Mouse (Mus musculus): ENCODE data around the gene Rbm47. TPM values are rescaled to one million over a fixed set of nuclear protein-coding genes. Genes with fewer than 3 reads are reported as not detected.

Rbm47 gene
- polyA plus RNA-seq, 1 experiment from 2014 or later, result 2.0 TPM

DNA sequence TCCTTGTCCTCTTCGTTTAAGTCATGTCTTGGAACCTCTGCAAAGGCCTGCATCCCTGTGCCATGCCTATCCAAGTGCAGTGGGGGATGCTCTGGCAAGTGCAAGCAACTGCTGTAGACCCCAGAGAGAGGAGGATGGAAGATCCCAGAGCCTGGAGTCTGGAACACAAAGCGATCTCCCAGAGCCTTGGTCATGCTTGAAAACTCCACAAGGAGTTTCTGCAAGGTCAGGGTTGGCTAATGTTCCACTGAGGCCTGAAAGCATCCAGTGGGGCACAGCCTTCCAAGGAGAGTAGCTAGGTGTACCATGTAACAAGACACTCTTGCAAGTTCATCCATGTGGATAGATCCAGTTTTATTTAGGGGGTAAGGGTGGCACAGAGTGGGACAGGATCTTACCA, 158.5 kb downstream of the Rbm47 start:
- Histone ChIP-seq H3K4me3 (replicated peaks; ENCODE audit: low read length) (no peak overlapping the region), H3K9ac (replicated peaks; ENCODE audit: low read depth, low read length) (no peak overlapping the region), H3K9me3 (ENCODE audit: control insufficient read depth, low read length) (no peaks in the 10 kb centered on the region), H3K27me3 (replicated peaks; ENCODE audit: control insufficient read depth, insufficient read depth, low read length) (no peaks in the 10 kb centered on the region), H3K27ac (ENCODE audit: low read length) (no peak overlapping the region), H3K36me3 (ENCODE audit: control insufficient read depth, insufficient read depth) (no peaks in the 10 kb centered on the region), H3K4me2 (ENCODE audit: low read length) (no peak overlapping the region), H3K4me1 (replicated peaks; ENCODE audit: control insufficient read depth, insufficient read depth, low read length) (no peaks in the 10 kb centered on the region)
- whole genome bisulfite sequencing, result 95% methylated on average over 2 of the region's 2 CpGs
- ATAC-seq, result no peak

DNA sequence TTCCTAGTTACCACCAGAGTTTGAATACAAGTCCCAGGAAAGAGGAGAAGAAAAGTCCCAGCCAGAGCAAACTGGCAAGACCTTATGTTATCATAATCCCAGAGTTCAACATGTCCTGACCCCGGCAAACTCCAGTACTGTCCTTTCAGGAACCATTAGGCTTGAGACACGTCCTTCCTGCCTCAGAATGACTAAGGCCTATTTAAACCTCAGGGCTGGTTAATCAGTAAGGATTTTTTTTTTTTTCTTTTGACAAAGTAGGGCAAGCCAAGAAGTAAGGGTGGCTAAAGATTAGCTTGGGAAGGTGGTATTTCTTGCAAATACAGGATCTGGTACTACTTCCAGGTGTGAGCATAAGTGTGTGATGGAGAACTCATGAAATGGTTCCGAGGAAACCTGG, 158.9 kb downstream of the Rbm47 start:
- Histone ChIP-seq H3K4me2 (ENCODE audit: low read length) (no peak overlapping the region), H3K27ac (ENCODE audit: low read length) (no peak overlapping the region), H3K36me3 (ENCODE audit: control insufficient read depth, insufficient read depth) (no peaks in the 10 kb centered on the region), H3K4me3 (replicated peaks; ENCODE audit: low read length) (no peak overlapping the region), H3K4me1 (replicated peaks; ENCODE audit: control insufficient read depth, insufficient read depth, low read length) (no peaks in the 10 kb centered on the region), H3K9ac (replicated peaks; ENCODE audit: low read depth, low read length) (no peak overlapping the region), H3K9me3 (ENCODE audit: control insufficient read depth, low read length) (no peaks in the 10 kb centered on the region), H3K27me3 (replicated peaks; ENCODE audit: control insufficient read depth, insufficient read depth, low read length) (no peaks in the 10 kb centered on the region)
- no peak for ATAC-seq
- 75% methylated on average over 3 of the region's 3 CpGs for WGBS

DNA sequence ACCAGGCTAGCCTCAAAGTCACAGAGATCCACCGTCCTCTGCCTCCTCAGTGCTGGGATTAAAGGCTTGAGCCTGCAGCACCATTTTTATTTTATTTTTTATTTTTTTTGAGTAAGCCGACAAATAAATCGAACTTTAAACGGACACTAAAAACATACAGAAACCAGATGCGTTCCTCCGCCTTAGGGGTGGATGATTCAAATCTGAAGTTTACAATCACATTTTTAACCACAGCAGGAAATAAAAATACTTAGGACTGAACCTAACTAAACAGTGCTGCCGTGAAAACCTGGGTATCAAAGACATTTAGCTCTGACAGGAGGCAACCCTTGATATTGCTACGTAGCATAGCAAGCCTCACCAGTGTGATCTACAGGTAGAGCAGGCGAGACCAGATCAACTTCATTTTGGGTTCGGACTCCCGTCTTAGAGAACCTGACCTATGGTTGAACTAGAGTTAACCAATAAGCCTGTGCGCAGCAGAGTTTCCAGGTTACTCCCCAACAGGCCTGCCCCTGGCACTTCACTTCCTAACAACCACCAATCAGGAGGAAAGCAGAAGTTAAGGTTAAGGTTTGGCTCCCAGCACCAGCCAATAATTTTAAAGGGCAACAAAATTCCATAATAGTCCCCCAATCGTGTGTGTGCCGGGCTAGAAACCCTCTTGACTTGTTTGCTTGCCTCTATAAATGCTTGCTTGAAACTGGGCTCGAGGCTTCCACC, 164.5 kb downstream of the Rbm47 start:
- H3K27ac ChIP-seq (ENCODE audit: low read length), result no peak overlapping the region
- no peak overlapping the region for H3K9ac ChIP-seq (replicated peaks; ENCODE audit: low read depth, low read length)
- 89% methylated on average over 15 of the region's 15 CpGs for WGBS
- H3K36me3 ChIP-seq (ENCODE audit: control insufficient read depth, insufficient read depth), result no peaks in the 10 kb centered on the region
- no peak overlapping the region for H3K4me3 ChIP-seq (replicated peaks; ENCODE audit: low read length)
- no peak overlapping the region for H3K4me2 ChIP-seq (ENCODE audit: low read length)
- no peaks in the 10 kb centered on the region for H3K27me3 ChIP-seq (replicated peaks; ENCODE audit: control insufficient read depth, insufficient read depth, low read length)
- H3K4me1 ChIP-seq (replicated peaks; ENCODE audit: control insufficient read depth, insufficient read depth, low read length), result no peaks in the 10 kb centered on the region
- no peaks in the 10 kb centered on the region for H3K9me3 ChIP-seq (ENCODE audit: control insufficient read depth, low read length)
- ATAC-seq, result no peak

DNA sequence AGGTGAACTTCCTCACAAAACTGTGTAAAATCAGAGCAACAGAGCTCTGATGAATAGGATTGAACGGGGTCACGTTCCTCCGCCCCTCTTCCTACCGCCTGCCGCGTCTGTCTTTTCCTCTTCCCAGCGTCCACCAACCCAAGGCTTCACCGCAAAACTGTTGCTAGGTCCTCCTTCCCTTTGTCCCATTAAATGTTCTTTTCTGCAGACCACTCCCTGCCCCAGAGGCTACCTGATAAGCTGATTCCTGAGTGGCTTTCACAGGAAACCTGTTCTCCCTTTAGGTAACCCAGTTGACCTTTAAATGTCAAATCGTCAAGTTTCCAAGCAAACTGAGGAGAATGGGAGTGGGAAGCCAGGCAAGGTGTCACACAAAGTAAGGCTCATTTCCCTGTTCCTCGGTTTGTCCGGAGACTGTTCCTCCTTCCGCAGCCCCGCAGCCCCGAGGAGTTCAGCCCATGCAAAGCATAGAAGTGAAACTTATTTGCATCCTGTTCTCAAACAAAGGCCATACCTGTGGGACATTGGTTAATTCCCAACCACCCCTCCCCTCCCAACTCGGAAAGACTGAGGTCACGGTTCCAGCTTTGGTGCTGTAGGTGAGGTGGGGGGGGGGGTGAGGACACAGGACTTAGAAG, 167.8 kb downstream of the Rbm47 start:
- H3K36me3 ChIP-seq (ENCODE audit: control insufficient read depth, insufficient read depth), result no peaks in the 10 kb centered on the region
- H3K27ac ChIP-seq (ENCODE audit: low read length), result no peak overlapping the region
- H3K9ac ChIP-seq (replicated peaks; ENCODE audit: low read depth, low read length), result no peak overlapping the region
- no peak for ATAC-seq
- 38% methylated on average over 16 of the region's 16 CpGs for WGBS
- H3K27me3 ChIP-seq (replicated peaks; ENCODE audit: control insufficient read depth, insufficient read depth, low read length), result no peaks in the 10 kb centered on the region
- H3K9me3 ChIP-seq (ENCODE audit: control insufficient read depth, low read length), result no peaks in the 10 kb centered on the region
- H3K4me2 ChIP-seq (ENCODE audit: low read length), result no peak overlapping the region
- no peaks in the 10 kb centered on the region for H3K4me1 ChIP-seq (replicated peaks; ENCODE audit: control insufficient read depth, insufficient read depth, low read length)
- H3K4me3 ChIP-seq (replicated peaks; ENCODE audit: low read length), result no peak overlapping the region

DNA sequence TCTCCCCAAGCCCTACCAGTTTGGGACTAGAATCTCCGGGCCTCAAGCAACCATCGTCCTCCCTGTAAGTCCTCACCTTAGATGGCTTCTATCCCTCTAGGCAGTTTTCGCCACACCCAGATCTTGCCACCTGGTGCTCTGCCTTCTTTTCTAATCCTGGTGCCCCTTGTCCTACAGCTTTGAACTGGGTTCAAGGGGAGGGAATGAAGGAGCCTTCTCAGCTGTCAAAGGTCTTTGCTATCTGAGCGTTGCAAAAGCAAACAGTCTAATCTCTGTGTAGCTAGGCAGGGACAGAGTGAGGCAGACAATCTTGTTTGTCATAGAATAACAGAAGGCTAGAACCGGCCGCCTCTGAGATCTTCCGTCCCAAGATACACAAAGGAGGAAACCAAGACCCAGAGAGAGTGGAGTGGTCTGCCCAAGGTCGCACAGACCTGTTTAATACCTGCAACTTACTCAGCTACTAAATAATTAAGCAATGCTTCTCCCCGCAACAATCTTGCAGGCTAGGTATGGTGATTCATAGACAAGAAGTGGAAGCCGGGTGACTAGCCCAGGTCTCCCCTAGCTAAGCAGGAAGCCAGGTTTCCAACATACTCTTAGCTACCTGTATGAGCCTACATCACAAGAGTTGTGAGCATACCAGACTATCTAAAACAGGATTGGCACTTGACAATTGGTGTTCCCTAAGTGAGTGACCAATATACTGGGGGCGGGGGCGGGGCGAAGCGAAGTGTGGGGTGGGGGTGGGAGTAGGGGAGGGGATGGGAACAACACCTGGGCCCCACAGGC, 168.6 kb downstream of the Rbm47 start, which contains the start of gene 9130230L23Rik:
Gene 9130230L23Rik (minus strand): TSS at position 152 of the 792 bp plus-strand sequence.
- no peak for ATAC-seq
- no peak within 1 kb of the TSS for H3K27ac ChIP-seq (ENCODE audit: low read length)
- no peaks in the 10 kb centered on the region for H3K4me1 ChIP-seq (replicated peaks; ENCODE audit: control insufficient read depth, insufficient read depth, low read length)
- WGBS, result 78% methylated on average over 14 of the region's 14 CpGs
- H3K4me3 ChIP-seq (replicated peaks; ENCODE audit: low read length), result no peak within 1 kb of the TSS
- H3K27me3 ChIP-seq (replicated peaks; ENCODE audit: control insufficient read depth, insufficient read depth, low read length), result no peaks in the 10 kb centered on the region
- H3K4me2 ChIP-seq (ENCODE audit: low read length), result no peak within 1 kb of the TSS
- no peaks in the 10 kb centered on the region for H3K9me3 ChIP-seq (ENCODE audit: control insufficient read depth, low read length)
- no peak within 1 kb of the TSS for H3K9ac ChIP-seq (replicated peaks; ENCODE audit: low read depth, low read length)
- no peaks in the 10 kb centered on the region for H3K36me3 ChIP-seq (ENCODE audit: control insufficient read depth, insufficient read depth)

- no peak for ATAC-seq
- H3K4me2 ChIP-seq (ENCODE audit: low read length), result no peak overlapping the region
- 81% methylated on average over 5 of the region's 5 CpGs for WGBS
- H3K4me1 ChIP-seq (replicated peaks; ENCODE audit: control insufficient read depth, insufficient read depth, low read length), result no peaks in the 10 kb centered on the region
- no peaks in the 10 kb centered on the region for H3K27me3 ChIP-seq (replicated peaks; ENCODE audit: control insufficient read depth, insufficient read depth, low read length)
- H3K4me3 ChIP-seq (replicated peaks; ENCODE audit: low read length), result no peak overlapping the region
- H3K27ac ChIP-seq (ENCODE audit: low read length), result no peak overlapping the region
- no peaks in the 10 kb centered on the region for H3K36me3 ChIP-seq (ENCODE audit: control insufficient read depth, insufficient read depth)
- no peak overlapping the region for H3K9ac ChIP-seq (replicated peaks; ENCODE audit: low read depth, low read length)
- H3K9me3 ChIP-seq (ENCODE audit: control insufficient read depth, low read length), result no peaks in the 10 kb centered on the region
These were observed 171.7 kb downstream of the Rbm47 start for GRCm38 (mm10) chr5:66001232-66001631.

DNA sequence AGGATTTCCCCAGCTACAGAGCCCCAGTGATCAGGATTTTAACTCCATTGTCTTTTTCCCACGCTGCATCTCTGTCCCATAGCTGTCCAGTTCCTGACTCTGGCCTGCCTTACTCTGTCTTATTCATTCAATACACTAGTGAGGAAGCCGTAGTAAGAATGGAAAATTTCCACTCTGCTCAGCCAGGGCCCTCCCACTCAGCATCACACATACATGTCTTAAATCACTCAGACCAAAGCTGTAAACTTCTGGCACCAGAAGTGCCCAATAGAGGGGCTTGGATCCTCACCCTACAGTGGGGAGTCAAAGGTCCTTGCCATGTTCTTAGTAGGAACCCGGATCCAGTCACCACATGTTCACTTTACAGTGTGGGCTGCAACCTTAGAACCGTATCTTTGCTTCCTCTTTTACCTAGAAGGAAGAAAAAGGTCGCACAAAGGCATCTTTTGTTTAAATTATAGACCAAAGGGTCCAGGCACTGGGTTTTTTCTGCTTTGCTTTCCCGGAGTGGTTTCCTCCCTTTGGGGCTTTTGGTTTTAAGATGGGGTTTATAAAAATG, 172.3 kb downstream of the Rbm47 start:
- Histone ChIP-seq H3K9ac (replicated peaks; ENCODE audit: low read depth, low read length) (no peak overlapping the region), H3K27me3 (replicated peaks; ENCODE audit: control insufficient read depth, insufficient read depth, low read length) (no peaks in the 10 kb centered on the region), H3K9me3 (ENCODE audit: control insufficient read depth, low read length) (no peaks in the 10 kb centered on the region), H3K36me3 (ENCODE audit: control insufficient read depth, insufficient read depth) (no peaks in the 10 kb centered on the region), H3K4me3 (replicated peaks; ENCODE audit: low read length) (no peak overlapping the region), H3K4me2 (ENCODE audit: low read length) (no peak overlapping the region), H3K27ac (ENCODE audit: low read length) (no peak overlapping the region), H3K4me1 (replicated peaks; ENCODE audit: control insufficient read depth, insufficient read depth, low read length) (no peaks in the 10 kb centered on the region)
- ATAC-seq, result no peak
- WGBS, result 76% methylated on average over 6 of the region's 6 CpGs

DNA sequence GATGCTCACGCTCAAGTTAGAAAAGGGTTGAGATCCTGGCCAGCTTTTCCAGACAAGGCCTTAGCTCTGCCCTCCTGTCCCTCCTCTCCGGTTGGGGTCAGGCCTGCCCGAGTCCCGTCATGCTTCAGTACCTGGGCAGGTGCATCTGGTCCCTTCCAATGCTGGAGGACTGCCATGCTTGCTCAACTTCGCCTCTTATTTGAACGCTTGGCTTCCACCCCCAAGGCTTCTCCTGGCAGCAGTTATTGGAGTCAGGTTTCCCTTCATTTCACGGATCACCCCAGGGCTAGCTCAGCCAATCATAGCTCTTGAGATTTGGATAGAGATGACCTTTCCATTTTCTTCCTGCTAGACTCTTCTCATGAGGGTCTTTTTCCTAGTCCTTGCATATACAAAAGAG, 172.8 kb downstream of the Rbm47 start:
- 80% methylated on average over 7 of the region's 7 CpGs for WGBS
- Histone ChIP-seq H3K4me3 (replicated peaks; ENCODE audit: low read length) (no peak overlapping the region), H3K9me3 (ENCODE audit: control insufficient read depth, low read length) (no peaks in the 10 kb centered on the region), H3K4me1 (replicated peaks; ENCODE audit: control insufficient read depth, insufficient read depth, low read length) (no peaks in the 10 kb centered on the region), H3K36me3 (ENCODE audit: control insufficient read depth, insufficient read depth) (no peaks in the 10 kb centered on the region), H3K27me3 (replicated peaks; ENCODE audit: control insufficient read depth, insufficient read depth, low read length) (no peaks in the 10 kb centered on the region), H3K27ac (ENCODE audit: low read length) (no peak overlapping the region), H3K4me2 (ENCODE audit: low read length) (no peak overlapping the region), H3K9ac (replicated peaks; ENCODE audit: low read depth, low read length) (no peak overlapping the region)
- no peak for ATAC-seq

GRCm38 (mm10) chr5:65999106-65999505, 173.8 kb downstream of the Rbm47 start:
- H3K36me3 ChIP-seq (ENCODE audit: control insufficient read depth, insufficient read depth), result no peaks in the 10 kb centered on the region
- WGBS, result 90% methylated on average over 7 of the region's 7 CpGs
- no peaks in the 10 kb centered on the region for H3K4me1 ChIP-seq (replicated peaks; ENCODE audit: control insufficient read depth, insufficient read depth, low read length)
- H3K27ac ChIP-seq (ENCODE audit: low read length), result no peak overlapping the region
- H3K27me3 ChIP-seq (replicated peaks; ENCODE audit: control insufficient read depth, insufficient read depth, low read length), result no peaks in the 10 kb centered on the region
- H3K4me3 ChIP-seq (replicated peaks; ENCODE audit: low read length), result no peak overlapping the region
- no peaks in the 10 kb centered on the region for H3K9me3 ChIP-seq (ENCODE audit: control insufficient read depth, low read length)
- ATAC-seq, result no peak
- H3K4me2 ChIP-seq (ENCODE audit: low read length), result no peak overlapping the region
- H3K9ac ChIP-seq (replicated peaks; ENCODE audit: low read depth, low read length), result no peak overlapping the region

Data from forebrain, embryonic 16.5 days (tissue).